Mouse (Mus musculus): Measurements from ENCODE around the gene Rin3. TPM values are rescaled to one million over a fixed set of nuclear protein-coding genes. Genes with fewer than 3 reads are reported as not detected.
"Not testable (repeated sequence)": the region's sequence is repeated elsewhere in the genome, so short reads cannot be mapped to it uniquely, and the experiment has no call there.

The Rin3 gene
- polyA plus RNA-seq, 1 experiment from 2014 or later, result 3.5 TPM

DNA sequence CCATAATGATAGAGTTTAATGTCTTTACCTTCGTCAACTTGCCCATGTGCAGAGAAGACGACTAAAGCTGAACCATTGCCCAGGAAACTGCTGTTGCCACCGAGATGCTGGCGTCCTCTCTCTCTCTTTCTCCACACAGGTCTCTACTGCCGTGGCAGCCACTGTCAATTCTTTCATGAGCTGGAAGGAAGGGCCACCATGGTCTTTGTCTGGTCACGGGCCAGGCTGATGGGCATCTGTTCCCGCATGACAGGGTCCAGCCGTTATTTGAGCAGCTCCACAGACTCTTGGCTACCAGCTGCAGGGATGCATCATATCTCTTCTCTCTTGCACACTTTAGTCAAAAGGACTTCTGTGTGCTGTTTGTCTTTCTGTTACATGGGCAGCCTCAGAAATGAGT is 16.4 kb upstream of the Rin3 start:
- H3K4me1 ChIP-seq (ENCODE audit: control insufficient read depth, insufficient read depth, low read length), result no peaks in the 10 kb centered on the region
- DNase-seq (ENCODE audit: low spot score) (no peak), ATAC-seq (replicated peaks; ENCODE audit: insufficient number of reproducible peaks, low FRiP score, low TSS enrichment, low read depth) (no peak)
- no peak overlapping the region for H3K4me2 ChIP-seq (ENCODE audit: low read depth, low read length)
- WGBS, result 91% methylated on average over 8 of the region's 8 CpGs
- H3K27ac ChIP-seq (replicated peaks; ENCODE audit: low read depth, low read length), result no peak overlapping the region
- no peaks in the 10 kb centered on the region for H3K36me3 ChIP-seq (replicated peaks; ENCODE audit: control insufficient read depth, insufficient read depth, low read depth, low read length)
- no peak overlapping the region for H3K4me3 ChIP-seq (ENCODE audit: low read depth, low read length)
- H3K9ac ChIP-seq (replicated peaks; ENCODE audit: low read length), result no peak overlapping the region
- no peaks in the 10 kb centered on the region for H3K9me3 ChIP-seq (replicated peaks; ENCODE audit: control insufficient read depth, low read length)
- no peaks in the 10 kb centered on the region for H3K27me3 ChIP-seq (ENCODE audit: control insufficient read depth, insufficient read depth, low read length)

DNA sequence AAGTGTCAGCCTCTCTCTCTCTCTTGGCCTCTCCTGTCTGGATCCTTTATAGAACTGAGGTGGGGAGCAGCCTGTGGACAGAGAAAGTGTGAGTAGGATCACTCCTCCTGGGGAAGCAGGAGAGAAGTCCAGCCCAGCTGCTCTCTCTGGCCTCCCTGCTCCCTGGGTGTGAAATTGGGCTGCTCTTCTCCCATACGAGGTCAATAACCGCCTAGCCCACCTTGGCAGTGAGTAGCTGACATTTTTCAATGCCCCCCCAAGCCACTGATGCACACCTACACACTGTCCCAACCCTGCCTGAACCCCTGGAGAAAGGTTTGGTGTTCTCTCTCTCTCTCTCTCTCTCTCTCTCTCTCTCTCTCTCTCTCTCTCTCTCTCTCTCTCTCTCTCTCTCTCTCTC is 13.7 kb upstream of the Rin3 start:
- Histone ChIP-seq H3K36me3 (replicated peaks; ENCODE audit: control insufficient read depth, insufficient read depth, low read depth, low read length) (no peaks in the 10 kb centered on the region), H3K4me2 (ENCODE audit: low read depth, low read length) (no peak overlapping the region), H3K27ac (replicated peaks; ENCODE audit: low read depth, low read length) (no peak overlapping the region), H3K9ac (replicated peaks; ENCODE audit: low read length) (no peak overlapping the region), H3K4me1 (ENCODE audit: control insufficient read depth, insufficient read depth, low read length) (no peaks in the 10 kb centered on the region), H3K9me3 (replicated peaks; ENCODE audit: control insufficient read depth, low read length) (no peaks in the 10 kb centered on the region), H3K27me3 (ENCODE audit: control insufficient read depth, insufficient read depth, low read length) (no peaks in the 10 kb centered on the region), H3K4me3 (ENCODE audit: low read depth, low read length) (no peak overlapping the region)
- ATAC-seq (replicated peaks; ENCODE audit: insufficient number of reproducible peaks, low FRiP score, low TSS enrichment, low read depth), result no peak
- WGBS, result 34% methylated on average over 2 of the region's 2 CpGs
- DNase-seq (ENCODE audit: low spot score), result no peak

DNA sequence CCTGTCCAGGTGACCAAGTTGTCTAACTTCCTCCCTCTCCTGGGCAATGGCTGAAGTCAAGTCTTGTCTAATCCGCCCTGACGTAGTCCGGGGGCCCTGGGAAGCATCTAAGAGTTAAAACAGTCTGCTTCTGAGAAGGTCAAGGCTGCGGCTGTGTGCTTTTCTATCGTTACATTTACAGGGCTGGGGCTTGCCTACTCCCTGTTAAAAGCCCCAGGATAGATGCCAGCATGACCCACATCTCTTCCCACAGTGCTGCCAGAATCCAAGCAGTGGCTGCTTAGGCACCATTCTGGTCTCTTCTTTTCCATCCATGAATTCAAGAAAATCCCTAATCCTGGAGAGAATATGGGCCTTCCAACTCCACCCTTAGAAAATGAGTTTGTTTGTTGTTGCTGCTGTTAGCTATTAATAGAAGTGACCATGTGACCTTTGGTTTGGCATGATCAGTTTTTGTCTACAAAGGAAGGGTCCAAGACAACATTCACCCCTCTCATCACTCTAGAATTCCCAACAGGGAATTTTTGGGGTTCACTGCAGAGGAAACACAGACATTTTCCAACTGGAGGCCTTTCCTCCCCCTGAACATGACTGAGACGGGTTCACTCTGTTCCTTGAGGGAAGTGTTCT is 12.0 kb upstream of the Rin3 start:
- Histone ChIP-seq H3K9ac (replicated peaks; ENCODE audit: low read length) (no peak overlapping the region), H3K27ac (replicated peaks; ENCODE audit: low read depth, low read length) (no peak overlapping the region), H3K36me3 (replicated peaks; ENCODE audit: control insufficient read depth, insufficient read depth, low read depth, low read length) (no peaks in the 10 kb centered on the region), H3K27me3 (ENCODE audit: control insufficient read depth, insufficient read depth, low read length) (no peaks in the 10 kb centered on the region), H3K4me3 (ENCODE audit: low read depth, low read length) (no peak overlapping the region), H3K9me3 (replicated peaks; ENCODE audit: control insufficient read depth, low read length) (no peaks in the 10 kb centered on the region), H3K4me2 (ENCODE audit: low read depth, low read length) (no peak overlapping the region), H3K4me1 (ENCODE audit: control insufficient read depth, insufficient read depth, low read length) (no peaks in the 10 kb centered on the region)
- no peak for ATAC-seq (replicated peaks; ENCODE audit: insufficient number of reproducible peaks, low FRiP score, low TSS enrichment, low read depth)
- WGBS, result 85% methylated on average over 6 of the region's 6 CpGs
- no peak for DNase-seq (ENCODE audit: low spot score)

DNA sequence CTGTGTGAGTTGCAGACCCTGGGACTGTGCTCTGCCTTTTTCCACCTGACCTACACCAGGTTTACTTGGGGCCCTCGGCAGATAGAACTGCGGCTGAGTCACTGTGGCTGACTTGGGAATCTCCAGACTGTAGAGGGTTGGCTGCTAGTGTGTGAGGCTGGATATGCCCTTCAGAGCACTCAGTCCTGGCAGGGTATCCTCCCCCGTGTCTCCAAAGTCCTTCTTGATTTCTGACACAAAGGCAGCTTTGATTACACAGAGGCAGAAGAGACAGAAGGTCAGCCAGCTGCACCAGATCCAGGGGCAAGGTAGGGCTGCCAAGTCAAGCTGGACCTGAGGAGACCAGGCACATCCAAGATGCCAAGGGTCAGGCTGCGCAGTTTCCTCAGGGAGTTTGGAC is 11.4 kb upstream of the Rin3 start:
- WGBS, result 70% methylated on average over 4 of the region's 4 CpGs

DNA sequence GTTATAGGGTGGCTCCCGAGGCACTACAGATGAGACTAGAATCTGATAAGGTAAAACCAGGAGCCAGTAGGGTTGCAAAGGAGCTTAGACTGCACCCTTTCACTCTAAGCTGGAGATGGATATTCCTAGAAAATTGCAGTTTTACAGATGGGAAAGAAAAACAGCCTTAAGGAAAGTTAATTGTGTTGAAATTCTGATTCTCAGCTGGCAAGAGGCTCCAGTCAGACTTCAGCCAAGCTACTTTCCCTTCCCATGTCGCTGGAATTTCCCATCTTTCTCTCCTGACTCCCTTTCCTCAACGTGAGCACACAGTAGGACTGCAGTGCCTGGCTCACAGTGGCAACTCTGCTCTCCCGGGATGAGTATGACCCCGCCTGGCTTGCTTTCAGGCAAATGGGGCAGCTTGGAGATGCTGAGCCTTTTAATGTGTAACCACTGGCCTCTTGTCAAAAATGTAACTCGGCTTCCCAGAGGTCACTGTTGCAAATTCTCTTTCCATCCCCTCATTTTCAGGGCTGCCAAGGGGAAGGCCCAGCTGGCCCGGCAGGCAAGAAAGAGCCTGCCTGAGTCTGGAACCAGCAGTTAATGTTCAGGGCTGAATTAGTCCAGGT is 6.9 kb upstream of the Rin3 start:
- no peaks in the 10 kb centered on the region for H3K9me3 ChIP-seq (replicated peaks; ENCODE audit: control insufficient read depth, low read length)
- H3K27ac ChIP-seq (replicated peaks; ENCODE audit: low read depth, low read length), result no peak overlapping the region
- no peak overlapping the region for H3K4me2 ChIP-seq (ENCODE audit: low read depth, low read length)
- DNase-seq (ENCODE audit: low spot score) (no peak), ATAC-seq (replicated peaks; ENCODE audit: insufficient number of reproducible peaks, low FRiP score, low TSS enrichment, low read depth) (no peak)
- H3K4me1 ChIP-seq (ENCODE audit: control insufficient read depth, insufficient read depth, low read length), result no peaks in the 10 kb centered on the region
- H3K4me3 ChIP-seq (ENCODE audit: low read depth, low read length), result no peak overlapping the region
- no peaks in the 10 kb centered on the region for H3K36me3 ChIP-seq (replicated peaks; ENCODE audit: control insufficient read depth, insufficient read depth, low read depth, low read length)
- H3K27me3 ChIP-seq (ENCODE audit: control insufficient read depth, insufficient read depth, low read length), result no peaks in the 10 kb centered on the region
- no peak overlapping the region for H3K9ac ChIP-seq (replicated peaks; ENCODE audit: low read length)
- WGBS, result 60% methylated on average over 7 of the region's 7 CpGs

More for the DNA sequence above, 11.4 kb upstream of the Rin3 start:
- Histone ChIP-seq H3K4me2 (ENCODE audit: low read depth, low read length) (no peak overlapping the region), H3K9ac (replicated peaks; ENCODE audit: low read length) (no peak overlapping the region), H3K4me1 (ENCODE audit: control insufficient read depth, insufficient read depth, low read length) (no peaks in the 10 kb centered on the region), H3K4me3 (ENCODE audit: low read depth, low read length) (no peak overlapping the region), H3K27ac (replicated peaks; ENCODE audit: low read depth, low read length) (no peak overlapping the region), H3K36me3 (replicated peaks; ENCODE audit: control insufficient read depth, insufficient read depth, low read depth, low read length) (no peaks in the 10 kb centered on the region), H3K9me3 (replicated peaks; ENCODE audit: control insufficient read depth, low read length) (no peaks in the 10 kb centered on the region), H3K27me3 (ENCODE audit: control insufficient read depth, insufficient read depth, low read length) (no peaks in the 10 kb centered on the region)
- ATAC-seq (replicated peaks; ENCODE audit: insufficient number of reproducible peaks, low FRiP score, low TSS enrichment, low read depth) (no peak), DNase-seq (ENCODE audit: low spot score) (no peak)

DNA sequence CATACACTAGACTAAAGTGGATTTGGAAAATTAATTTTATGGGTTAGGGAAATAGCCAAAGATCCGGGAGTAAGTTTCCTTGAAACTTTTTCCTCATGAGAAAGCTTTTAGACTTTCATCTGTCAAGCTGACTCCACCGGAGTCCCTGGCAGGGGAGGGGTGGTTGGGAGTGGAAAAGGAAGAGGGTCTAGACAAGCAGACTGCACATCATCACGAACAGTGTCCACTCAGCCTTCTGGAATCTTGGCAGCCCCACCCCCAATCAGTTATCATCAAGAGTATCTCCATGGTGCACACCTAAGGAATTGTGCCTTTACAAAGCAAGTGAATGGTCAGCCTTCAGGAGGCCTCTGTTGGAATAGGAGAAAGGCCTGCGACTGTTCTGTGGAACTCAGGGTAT is 2.6 kb upstream of the Rin3 start:
- DNase-seq (ENCODE audit: low spot score); ATAC-seq (replicated peaks; ENCODE audit: insufficient number of reproducible peaks, low FRiP score, low TSS enrichment, low read depth); H3K9ac ChIP-seq (replicated peaks; ENCODE audit: low read length); H3K4me1 ChIP-seq (ENCODE audit: control insufficient read depth, insufficient read depth, low read length); H3K36me3 ChIP-seq (replicated peaks; ENCODE audit: control insufficient read depth, insufficient read depth, low read depth, low read length); H3K27me3 ChIP-seq (ENCODE audit: control insufficient read depth, insufficient read depth, low read length); H3K4me3 ChIP-seq (ENCODE audit: low read depth, low read length); H3K9me3 ChIP-seq (replicated peaks; ENCODE audit: control insufficient read depth, low read length); H3K27ac ChIP-seq (replicated peaks; ENCODE audit: low read depth, low read length); H3K4me2 ChIP-seq (ENCODE audit: low read depth, low read length): not testable (repeated sequence)
- 77% methylated on average over 3 of the region's 4 CpGs for WGBS

DNA sequence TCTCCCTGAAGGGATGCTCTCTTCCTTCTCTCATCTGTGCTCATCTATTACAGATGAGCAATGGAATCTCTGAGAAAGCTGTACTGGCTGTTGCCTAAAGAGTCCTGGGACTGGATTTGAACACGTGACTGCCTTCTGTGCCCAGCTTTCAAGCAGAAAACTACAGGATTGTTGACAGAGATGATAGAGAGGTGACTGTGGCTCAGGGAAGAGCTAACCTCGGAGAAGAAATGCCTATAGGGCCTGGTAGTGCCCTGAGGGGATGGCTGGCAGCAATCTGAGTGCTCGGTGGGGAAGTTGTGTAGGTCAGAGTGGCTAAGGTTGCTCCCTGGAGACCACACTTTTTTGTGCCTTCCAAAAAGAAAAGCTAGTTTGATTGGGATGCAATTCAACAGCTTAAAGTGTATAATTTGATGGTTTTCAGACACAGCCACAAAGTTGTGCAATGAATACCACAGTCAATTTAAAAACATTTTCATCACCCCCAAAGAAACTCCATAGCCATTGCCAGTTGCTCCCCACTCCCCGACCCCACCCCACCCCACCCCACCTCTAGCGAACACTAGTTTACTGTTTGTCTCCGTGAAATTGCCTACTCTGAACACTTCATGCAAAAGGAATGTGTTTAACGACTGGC is 1.9 kb upstream of the Rin3 start:
- ATAC-seq (replicated peaks; ENCODE audit: insufficient number of reproducible peaks, low FRiP score, low TSS enrichment, low read depth), result no peak
- H3K4me2 ChIP-seq (ENCODE audit: low read depth, low read length), result no peak overlapping the region
- no peak overlapping the region for H3K4me3 ChIP-seq (ENCODE audit: low read depth, low read length)
- no peaks in the 10 kb centered on the region; the same call in 1 of the 2 replicates for H3K27me3 ChIP-seq (ENCODE audit: control insufficient read depth, insufficient read depth, low read length)
- H3K9ac ChIP-seq (replicated peaks; ENCODE audit: low read length), result no peak overlapping the region
- DNase-seq (ENCODE audit: low spot score), result no peak
- no peak overlapping the region for H3K27ac ChIP-seq (replicated peaks; ENCODE audit: low read depth, low read length)
- no peaks in the 10 kb centered on the region for H3K4me1 ChIP-seq (ENCODE audit: control insufficient read depth, insufficient read depth, low read length)
- H3K36me3 ChIP-seq (replicated peaks; ENCODE audit: control insufficient read depth, insufficient read depth, low read depth, low read length), result no peaks in the 10 kb centered on the region
- no peaks in the 10 kb centered on the region for H3K9me3 ChIP-seq (replicated peaks; ENCODE audit: control insufficient read depth, low read length)
- WGBS, result 59% methylated on average over 7 of the region's 7 CpGs

DNA sequence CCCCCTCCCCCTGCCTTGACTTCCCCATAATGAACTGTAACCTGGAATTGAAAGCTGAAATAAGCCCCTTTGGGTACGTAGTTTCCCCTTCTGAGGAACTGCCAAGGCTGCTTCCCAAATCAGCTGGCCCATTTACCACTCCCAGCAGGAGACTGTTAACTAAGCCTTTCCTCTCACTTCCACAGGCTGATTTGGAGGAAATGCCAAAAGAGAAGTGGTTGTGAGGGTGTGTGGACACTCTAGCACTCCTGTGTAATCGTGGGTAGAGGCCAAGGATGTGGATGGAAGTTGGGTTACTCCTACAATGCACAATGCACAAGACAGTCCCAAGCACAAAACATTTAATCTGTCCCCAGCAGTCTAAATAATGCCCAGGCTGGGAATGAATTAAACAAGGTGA is 722 bp upstream of the Rin3 start:
- H3K9ac ChIP-seq (replicated peaks; ENCODE audit: low read length), result no peak overlapping the region
- no peaks in the 10 kb centered on the region for H3K36me3 ChIP-seq (replicated peaks; ENCODE audit: control insufficient read depth, insufficient read depth, low read depth, low read length)
- 63% methylated on average over 2 of the region's 2 CpGs for WGBS
- H3K4me3 ChIP-seq (ENCODE audit: low read depth, low read length), result no peak overlapping the region
- H3K27me3 ChIP-seq (ENCODE audit: control insufficient read depth, insufficient read depth, low read length), result no peaks in the 10 kb centered on the region; the same call in 1 of the 2 replicates
- H3K4me1 ChIP-seq (ENCODE audit: control insufficient read depth, insufficient read depth, low read length), result no peaks in the 10 kb centered on the region
- no peaks in the 10 kb centered on the region for H3K9me3 ChIP-seq (replicated peaks; ENCODE audit: control insufficient read depth, low read length)
- ATAC-seq (replicated peaks; ENCODE audit: insufficient number of reproducible peaks, low FRiP score, low TSS enrichment, low read depth) (no peak), DNase-seq (ENCODE audit: low spot score) (no peak)
- H3K27ac ChIP-seq (replicated peaks; ENCODE audit: low read depth, low read length), result no peak overlapping the region
- H3K4me2 ChIP-seq (ENCODE audit: low read depth, low read length), result no peak overlapping the region
